Mouse (Mus musculus): ENCODE measurements around the gene Ttc27. TPM values are rescaled to one million over a fixed set of nuclear protein-coding genes. Genes with fewer than 3 reads are reported as not detected.

Ttc27 gene
- total RNA-seq, 2 experiments from 2014 or later = 7.6 to 9.0 TPM

DNA sequence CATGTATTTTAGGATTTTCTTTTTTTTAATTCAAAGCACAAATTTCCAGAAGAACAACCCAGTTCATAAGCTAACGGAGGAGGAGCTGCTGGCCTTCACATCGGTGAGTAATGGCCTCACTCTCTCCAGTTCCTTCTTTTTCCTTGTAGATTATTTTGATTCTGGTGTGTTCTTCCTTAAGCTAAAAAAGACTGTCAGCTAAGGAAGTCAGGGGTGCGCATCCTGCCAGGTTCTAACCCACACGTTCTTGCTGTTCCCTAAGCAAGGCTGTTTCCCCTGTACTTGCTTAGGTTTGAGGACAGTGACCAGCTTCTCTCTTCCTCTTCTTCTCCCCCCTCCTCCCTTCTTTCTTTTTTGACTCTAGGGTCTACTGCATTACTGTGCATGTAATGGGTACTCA, 33.5 kb downstream of the Ttc27 start:
- intact Hi-C loops (cut with DNase I; ENCODE audit: low total_unique reads) = no loop called here
- DNase-seq = no peak

DNA sequence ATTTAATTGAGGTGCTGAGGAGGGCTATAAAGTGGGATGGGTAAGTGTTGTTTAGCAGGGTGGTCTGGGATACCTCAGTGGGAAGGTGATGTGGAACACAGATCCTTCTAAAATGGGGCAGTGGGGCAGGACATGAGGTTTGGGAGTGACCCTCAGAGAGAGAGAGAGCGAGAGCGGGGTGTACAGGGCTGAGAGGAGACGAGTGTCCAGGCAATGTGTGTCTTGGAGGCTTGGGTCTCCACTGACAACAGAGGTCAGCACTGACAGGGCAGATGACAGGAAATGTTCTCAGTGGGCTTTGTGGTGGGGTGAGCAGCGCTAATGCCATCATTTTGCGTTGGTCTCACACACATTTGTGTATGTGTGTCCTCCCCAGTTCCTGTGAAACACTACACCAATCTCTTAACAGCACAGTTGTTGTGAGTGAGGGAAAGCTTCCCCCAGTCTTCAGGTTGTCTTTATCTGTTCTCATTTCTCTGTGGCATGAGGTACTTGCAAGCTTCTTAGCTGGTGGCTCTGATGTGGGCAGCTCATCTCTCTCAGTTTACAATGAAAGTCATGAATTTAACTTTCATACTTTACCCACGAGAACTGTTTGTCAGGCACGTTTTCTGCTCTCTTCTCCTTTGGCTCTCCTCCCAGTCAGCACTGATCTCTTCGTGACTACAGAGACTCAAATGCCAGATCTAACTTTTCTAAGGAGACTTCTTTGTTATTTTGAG, 35.5 kb downstream of the Ttc27 start:
- no peak for DNase-seq
- intact Hi-C loops (cut with DNase I; ENCODE audit: low total_unique reads) = no loop called here

DNA sequence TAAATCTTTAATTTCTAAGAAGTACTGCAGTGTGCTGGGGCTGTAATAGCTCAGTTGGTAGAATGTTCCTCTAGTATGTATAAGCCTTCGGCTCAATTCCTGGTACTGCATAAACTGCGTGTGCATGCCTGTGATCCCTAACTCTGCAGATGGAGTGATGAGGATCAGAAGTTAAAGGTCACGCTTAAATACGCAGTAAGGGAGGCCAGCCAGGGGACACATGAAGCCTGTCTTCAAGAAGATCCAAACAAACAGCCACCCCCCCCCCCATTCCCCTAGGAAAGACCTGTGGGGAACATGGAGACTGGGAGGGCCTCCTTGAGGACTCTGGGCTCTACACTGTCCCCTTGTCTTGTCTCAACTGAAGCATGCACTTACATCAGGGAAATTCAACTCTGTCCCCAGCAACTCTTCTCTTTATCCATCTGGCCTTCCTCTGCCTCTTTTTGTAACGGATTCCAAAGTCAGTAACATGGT, 36.1 kb downstream of the Ttc27 start:
- no peak for DNase-seq
- intact Hi-C loops (cut with DNase I; ENCODE audit: low total_unique reads) = no loop called here

DNA sequence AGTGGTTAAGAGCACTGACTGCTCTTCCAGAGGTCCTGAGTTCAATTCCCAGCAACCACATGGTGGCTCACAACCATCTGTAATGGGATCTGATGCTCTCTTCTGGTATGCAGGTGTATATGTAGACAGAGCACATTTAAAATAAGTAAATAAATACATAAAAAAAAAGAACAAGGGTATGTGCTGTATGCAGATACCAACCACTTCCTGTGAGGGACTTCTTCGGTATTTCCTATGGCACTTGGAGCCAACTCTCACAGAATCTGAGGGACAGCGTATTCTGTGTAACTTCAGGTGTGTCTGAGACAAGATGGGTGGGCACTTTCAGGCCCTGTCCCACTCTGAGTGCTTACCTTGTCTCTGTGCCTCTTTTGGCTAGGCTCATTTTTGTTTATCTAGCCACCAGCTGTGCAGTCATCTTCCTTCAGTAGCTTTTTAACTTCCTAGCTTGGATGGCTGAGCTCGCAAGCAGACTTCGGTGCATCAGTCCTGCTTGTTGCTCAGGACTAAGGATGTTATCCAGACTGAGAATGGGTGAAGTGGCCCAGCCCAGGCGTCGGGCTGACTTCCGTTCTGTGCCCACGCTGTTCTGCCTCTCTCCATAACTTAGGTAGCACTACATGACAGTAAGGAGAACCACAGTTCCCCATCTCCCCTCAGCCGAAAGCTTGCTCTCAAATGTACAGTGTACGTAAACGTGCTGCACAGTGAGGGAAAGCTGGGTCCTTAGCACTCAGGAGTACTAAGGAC, 37.0 kb downstream of the Ttc27 start:
- intact Hi-C loops (cut with DNase I; ENCODE audit: low total_unique reads) = no loop called here
- no peak for DNase-seq

DNA sequence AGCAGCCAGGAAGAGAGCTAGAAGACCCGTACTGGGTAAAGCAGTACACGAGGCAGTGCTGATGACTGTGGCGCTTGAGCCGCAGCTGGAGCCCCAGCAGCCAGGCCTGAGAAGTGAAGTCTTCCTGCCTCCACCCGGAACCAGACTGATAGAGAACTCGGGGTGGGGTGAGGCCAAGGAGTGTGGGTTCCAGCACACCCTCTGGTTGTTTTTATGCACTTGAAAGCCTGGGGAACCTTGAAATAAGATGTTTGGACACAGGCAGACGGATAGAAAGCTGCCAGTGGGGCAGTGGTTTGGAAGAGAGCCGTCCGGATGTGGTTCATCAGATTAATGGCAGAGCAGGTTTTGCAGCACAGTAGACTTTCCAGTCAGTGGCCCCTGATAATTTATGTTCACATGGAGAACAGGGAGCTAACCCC, 51.9 kb downstream of the Ttc27 start:
- intact Hi-C loops (cut with DNase I; ENCODE audit: low total_unique reads) = no loop called here
- DNase-seq = no peak

DNA sequence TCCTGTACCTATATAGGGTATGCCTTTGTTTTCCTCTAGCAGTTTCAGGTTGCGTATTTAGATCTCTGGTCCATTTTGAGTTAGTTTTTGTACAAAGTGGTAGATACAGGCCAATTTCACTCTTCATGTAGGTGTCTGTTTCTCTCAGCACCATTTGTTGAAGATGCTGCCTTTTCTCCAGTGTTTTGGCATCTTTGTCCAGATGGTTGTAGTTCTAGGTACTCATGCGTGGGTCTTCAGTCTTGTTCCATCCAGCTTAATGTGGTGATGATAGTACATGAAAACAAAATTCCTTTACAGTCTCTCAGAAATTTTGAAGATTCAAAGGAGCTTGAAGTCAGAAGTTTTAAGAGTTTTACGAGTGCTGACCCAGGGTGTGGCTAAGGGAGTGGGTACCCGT, 54.8 kb downstream of the Ttc27 start:
- intact Hi-C loops (cut with DNase I; ENCODE audit: low total_unique reads) = no loop called here
- no peak for DNase-seq

DNA sequence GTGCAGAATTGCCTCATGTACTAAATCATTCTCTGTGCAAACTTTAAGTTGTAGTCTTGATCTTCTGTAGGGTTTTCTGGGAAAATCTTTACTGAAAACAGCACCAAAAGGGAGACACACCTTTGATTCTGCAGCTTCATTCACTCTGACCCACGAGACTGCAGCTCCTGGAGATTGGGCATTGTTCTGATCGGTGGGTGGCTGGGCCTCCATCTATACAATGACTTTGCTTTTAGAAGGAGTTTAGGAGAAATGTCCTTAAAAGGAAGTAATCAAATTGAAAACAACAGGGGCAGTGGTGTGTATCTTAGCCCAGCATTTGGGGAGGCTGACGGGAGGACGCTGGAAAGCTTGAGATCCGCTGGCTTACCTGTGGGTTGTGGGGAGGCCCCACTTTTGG, 56.0 kb downstream of the Ttc27 start:
- intact Hi-C loops (cut with DNase I; ENCODE audit: low total_unique reads) = no loop called here
- no peak for DNase-seq

DNA sequence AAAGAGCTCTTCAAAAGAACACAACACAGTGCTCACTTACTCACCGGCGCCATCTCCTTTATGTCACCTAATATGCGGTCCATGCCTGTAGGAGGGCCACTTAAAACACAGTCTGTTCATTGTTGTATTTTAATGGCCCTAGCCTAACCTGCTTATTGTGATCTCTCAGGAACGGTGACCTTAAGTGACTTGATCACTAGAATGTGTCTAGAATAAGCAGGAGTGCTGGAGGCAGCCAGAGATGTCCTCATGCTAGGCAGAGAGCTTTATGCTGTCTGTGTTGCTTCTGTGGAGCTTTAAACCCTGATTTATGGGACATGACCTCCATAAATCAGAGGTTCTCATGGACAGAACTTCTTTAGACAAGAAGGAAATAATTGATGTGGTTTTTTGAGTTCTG, 62.6 kb downstream of the Ttc27 start:
- intact Hi-C loops (cut with DNase I; ENCODE audit: low total_unique reads) = no loop called here
- no peak for DNase-seq

DNA sequence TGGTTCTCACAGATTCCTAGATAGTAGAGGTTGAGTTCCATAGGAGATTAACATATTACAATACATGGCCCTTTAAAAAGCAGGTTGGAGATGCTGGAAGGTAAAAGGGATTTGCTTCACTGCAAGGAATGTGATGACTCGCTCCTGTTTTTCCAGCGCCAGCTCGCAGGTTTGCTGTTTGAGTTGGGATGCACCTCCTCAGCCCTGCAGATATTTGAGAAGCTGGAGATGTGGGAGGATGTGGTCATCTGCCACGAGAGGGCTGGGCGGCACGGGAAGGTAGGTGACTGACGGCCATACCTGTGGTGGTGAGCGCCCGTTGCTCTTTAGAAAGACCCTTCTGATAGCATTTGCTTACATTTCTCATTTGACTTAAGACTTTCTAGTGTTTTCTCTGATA, 63.1 kb downstream of the Ttc27 start:
- no peak for DNase-seq

DNA sequence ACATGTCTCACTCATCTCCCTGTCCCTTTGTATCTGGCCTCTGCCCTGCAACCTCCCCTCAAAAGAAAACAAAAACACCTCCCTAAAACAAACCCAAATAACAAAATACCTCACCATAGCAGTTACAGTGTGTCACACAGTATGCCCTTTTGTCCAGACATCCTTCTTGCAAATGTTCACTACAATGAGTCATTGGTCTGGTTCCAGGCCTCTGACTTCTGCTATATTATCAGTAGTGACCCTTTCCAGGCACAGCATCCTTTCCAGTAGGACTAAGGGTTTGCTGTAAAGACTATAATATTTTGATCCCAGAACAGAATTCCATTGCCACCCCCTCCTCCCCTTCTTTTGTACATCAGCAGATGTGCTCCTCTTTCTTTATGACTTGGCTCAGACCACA, 64.4 kb downstream of the Ttc27 start:
- intact Hi-C loops (cut with DNase I; ENCODE audit: low total_unique reads) = no loop called here
- DNase-seq = no peak

More for the DNA sequence above, 63.1 kb downstream of the Ttc27 start:
- intact Hi-C loops (cut with DNase I; ENCODE audit: low total_unique reads) = no loop called here

DNA sequence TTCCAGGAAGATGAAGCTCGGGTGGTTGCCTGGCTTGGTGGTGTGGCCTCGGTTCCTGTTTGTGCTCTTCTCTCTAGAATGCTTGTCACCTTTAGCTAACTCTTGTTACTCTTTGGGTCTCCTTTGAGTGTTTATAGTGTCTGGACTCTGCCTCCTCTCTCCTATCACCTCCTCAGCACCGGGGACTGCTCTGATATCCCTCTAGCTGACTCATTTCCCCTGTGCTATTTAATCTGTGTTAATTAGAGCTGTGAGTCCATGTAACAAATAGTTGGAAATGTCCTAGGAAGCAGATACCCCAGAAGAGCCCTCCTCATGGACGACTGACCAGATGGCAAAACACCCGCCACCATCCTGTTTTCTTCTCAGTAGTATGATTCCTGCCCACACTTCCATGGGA, 68.1 kb downstream of the Ttc27 start:
- intact Hi-C loops (cut with DNase I; ENCODE audit: low total_unique reads) = no loop called here
- DNase-seq = no peak

DNA sequence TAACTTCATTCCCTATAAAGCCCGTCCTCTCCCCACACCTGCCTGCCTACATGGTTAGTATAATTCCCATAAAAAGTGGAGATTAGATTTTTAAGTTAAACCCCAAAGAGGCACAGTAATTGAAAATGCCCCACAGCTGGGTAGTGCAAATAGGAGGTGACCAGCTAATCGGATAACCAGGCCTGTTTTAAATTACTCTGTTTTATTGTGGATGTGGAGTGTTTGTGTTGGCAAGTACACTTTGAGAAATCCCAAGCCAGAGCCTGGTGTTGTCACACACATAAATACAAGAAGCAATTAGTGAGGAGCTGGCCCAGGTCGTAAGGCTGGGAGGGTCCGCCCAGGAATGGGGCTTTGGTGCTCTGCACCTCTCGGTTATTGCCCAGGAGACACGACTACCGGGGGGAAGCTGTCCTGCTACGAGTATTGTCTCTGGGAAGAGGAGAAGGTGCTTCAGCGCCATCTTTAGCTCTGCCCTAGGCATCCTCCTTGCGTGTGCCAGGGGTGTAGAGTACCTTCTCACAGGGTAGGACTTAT, 68.7 kb downstream of the Ttc27 start:
- intact Hi-C loops (cut with DNase I; ENCODE audit: low total_unique reads) = no loop called here
- no peak for DNase-seq

DNA sequence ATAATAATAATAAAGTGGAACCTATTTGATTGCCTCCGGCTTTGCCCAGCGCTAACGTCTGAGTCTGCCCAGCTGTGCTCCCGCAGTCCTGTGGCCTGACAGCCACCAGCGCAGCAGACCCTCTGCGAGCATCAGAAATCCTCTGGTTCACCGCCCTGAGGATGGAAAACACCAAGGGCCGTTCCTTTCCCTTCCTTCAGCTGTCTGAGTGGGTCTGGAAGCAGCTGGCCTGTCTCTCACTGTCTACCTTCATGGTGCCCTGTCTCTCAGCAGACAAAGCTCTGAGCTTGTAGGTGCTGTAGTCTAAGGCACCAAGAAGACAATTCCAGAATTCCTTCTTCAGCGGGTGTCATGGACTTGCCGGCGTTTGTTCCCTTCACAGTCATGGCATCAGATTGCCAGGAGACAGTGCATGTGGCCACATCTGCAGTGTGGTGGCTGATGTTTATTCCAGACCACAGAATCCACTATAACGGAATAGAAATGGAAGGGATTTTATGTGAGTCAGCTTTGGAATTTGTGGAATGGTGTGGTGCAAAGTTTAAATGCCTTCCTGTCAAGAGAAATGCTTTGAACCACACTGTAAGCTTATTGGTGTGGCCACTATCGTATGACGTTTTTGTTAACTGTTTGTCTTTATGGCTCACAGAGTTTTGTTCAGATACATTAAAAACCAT, 78.6 kb downstream of the Ttc27 start:
- no peak for DNase-seq
- intact Hi-C loops (cut with DNase I; ENCODE audit: low total_unique reads) = no loop called here

DNA sequence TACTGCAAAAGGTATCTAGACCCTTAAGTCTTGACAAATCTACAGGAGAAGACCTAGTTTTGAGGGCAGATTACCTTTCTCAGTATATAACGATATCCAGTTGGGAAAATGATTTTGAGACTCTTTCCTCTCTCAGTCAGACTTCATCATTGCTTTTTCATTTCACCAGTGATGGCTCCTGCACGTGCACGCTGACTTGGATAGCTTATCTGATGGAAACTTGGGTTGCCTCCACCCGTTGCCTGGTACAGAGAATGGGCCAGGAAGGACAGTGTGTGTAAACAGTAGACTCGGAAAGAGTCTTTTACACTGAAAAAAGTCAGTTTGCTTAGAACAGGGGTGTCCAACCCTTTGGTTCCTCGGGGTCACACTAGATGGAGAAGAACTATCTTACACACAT, 82.3 kb downstream of the Ttc27 start:
- intact Hi-C loops (cut with DNase I; ENCODE audit: low total_unique reads) = loop anchor here (10.0 kb wide), 1 partner anchor 275 kb away; no protein-coding TSS in a partner anchor
- DNase-seq = no peak

DNA sequence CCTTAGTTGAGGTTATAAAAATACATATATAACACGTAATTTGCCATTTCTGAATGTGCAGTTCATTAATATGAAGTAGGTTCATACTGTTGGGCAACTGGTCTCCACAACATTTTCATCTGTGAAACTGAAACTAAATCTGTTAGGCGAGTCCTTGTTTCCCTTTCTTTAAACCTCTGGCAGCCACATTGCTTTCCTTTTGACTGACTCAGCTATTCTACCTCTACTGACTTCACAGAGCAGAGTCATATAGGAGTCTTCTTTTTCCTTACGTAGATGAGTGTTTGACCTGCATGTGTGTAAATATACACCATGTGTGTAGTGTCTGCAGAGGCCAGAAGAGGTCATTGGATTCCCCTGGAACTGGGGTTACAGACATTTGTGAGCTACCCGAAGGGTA, 85.2 kb downstream of the Ttc27 start:
- intact Hi-C loops (cut with DNase I; ENCODE audit: low total_unique reads) = loop anchor here (10.0 kb wide), 1 partner anchor 272 kb away; no protein-coding TSS in a partner anchor

DNA sequence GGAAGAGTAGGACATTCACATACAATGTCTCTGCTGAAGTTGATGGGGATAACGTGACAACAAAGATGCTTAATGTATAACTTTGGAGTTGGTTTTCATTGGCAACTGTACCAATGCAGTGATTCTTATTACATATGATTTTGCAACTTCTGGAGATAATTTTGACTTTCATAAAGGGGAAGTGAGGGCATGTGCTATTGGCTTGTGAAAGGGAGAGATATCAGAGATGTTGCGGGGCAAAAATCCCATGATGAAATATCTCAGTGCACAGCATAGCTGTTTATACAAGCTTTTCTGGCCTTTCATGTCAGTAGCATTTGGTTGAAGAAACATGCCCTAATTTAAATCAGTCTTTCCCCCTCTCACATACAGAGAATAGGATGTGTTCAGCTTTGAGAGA, 86.3 kb downstream of the Ttc27 start:
- intact Hi-C loops (cut with DNase I; ENCODE audit: low total_unique reads) = loop anchor here (10.0 kb wide), 1 partner anchor 271 kb away; no protein-coding TSS in a partner anchor
- no peak for DNase-seq

More for the DNA sequence above, 85.2 kb downstream of the Ttc27 start:
- DNase-seq = no peak

DNA sequence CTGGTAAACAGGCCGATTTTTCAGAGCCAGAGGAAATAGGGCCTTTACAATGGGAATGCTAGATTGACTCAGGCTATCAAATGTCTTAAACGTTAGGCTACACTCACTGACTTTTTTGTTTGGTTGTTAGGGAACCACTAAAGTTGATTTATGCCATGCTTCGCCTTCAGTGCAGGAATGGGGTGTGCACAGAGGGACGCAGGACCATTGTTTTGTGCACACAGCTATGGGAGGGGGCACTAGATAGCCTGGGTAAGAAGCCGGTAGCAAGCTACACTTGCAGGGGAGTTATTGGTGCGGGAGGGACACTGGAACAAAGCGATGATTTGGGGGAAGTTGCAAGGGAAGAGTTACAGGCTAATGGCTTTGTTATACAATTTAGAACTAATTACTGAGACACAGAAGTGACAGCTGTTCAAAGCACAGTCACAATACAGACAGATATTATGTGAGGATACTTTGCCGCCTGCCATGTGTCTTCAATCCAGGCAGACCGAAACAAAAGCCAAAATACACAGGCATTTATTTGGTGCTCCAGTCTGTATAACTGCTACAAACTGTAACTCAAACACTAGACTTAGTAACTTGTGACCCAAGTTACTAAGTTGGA, 86.9 kb downstream of the Ttc27 start:
- intact Hi-C loops (cut with DNase I; ENCODE audit: low total_unique reads) = loop anchor here (10.0 kb wide), 1 partner anchor 270 kb away; no protein-coding TSS in a partner anchor
- DNase-seq = no peak

DNA sequence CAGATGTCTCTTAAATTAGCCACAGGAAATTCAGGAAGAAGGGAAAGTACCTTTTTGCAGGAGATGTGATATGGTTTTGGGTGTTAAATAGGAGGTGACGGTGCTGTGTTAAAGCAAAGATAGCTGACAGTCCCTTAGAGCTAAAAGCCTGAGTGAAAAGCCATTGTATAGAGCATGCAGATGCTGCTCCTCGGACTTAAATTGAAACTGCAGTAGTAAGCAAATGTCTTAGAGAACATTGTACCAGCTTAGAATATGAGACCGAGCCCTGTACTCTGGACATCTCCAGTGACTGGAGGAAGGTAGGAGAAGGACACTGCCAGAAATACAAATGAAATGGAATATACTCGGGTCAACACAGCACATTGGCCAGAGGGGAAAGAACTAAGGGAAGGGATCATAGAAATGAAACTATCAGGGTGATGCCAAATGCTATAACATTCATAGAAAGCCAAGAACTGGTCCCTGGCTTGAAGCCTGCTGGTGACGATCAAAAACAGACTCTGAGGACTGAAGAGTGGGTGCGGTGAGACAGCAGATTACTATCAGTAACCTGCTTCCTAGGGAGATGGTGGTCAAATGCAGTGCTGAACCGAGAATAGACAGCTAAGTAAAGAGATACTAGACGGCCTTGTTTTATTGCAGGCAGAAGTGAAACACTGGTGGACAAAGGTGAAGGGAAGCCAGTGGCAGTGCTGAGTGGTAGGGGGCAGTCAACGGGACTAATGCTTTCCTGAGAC, 90.1 kb downstream of the Ttc27 start:
- intact Hi-C loops (cut with DNase I; ENCODE audit: low total_unique reads) = loop anchor here (10.0 kb wide), 1 partner anchor 267 kb away; no protein-coding TSS in a partner anchor
- DNase-seq = no peak

DNA sequence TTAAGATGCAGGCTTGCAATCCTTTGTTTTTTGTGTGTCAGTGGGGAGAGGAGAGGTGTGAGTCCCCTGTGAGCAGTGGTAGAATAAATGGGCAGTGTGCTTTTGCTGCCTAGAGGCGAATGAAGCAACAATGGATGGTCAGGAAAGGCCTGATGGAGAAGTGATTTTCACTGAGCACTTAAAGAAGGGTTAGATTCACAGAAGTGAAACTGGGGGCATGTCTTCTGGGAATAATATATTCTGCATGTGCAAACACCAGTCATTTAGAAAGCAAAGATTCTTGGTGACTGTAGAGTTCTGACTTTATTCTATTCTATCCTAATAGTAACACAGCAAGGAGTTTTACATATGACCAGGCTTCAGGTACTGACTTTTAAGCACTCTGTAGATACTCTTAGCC, 90.8 kb downstream of the Ttc27 start:
- intact Hi-C loops (cut with DNase I; ENCODE audit: low total_unique reads) = loop anchor here (10.0 kb wide), 1 partner anchor 266 kb away; no protein-coding TSS in a partner anchor
- no peak for DNase-seq

All from gastrocnemius, postnatal 14 days (tissue).